Mouse (Mus musculus) CH12.LX (cell line): ENCODE data around the gene Tgfbi. TPM values are rescaled to one million over a fixed set of nuclear protein-coding genes. Genes with fewer than 3 reads are reported as not detected.

Source experiments
- DNase-seq: peaks from one replicate; pipeline ENCODE4 v3.0.0-alpha.2; 2013; ENCODE audit errors: extremely low read depth
- H3K27ac ChIP-seq: 2 replicates; pipeline ENCODE4 v1.5.1; 2012; ENCODE audit warnings: low read depth, mild to moderate bottlenecking, control low read depth, moderate library complexity; ENCODE audit not compliant: insufficient read depth
- H3K27me3 ChIP-seq: replicated peaks from 2 replicates; pipeline ENCODE3; 2012; ENCODE audit warnings: inconsistent platforms
- H3K36me3 ChIP-seq, 2 experiments: replicated peaks in 1 of 2; 2 replicates each; pipeline versions ENCODE3 to v1.6.1; 2012; ENCODE audit warnings: inconsistent platforms in 1 of 2, low read length in 1 of 2, mild to moderate bottlenecking in 1 of 2, mixed read lengths in 1 of 2, moderate library complexity in 1 of 2; ENCODE audit not compliant: control insufficient read depth in 1 of 2, insufficient read depth in 1 of 2
- H3K4me1 ChIP-seq, 2 experiments: 2 replicates each; pipeline ENCODE4 v1.6.1; 2012; ENCODE audit warnings: inconsistent platforms in 1 of 2, moderate library complexity in 1 of 2; ENCODE audit not compliant: insufficient read depth in 2 of 2, control insufficient read depth in 1 of 2
- H3K4me2 ChIP-seq: 2 replicates; pipeline ENCODE4 v1.6.1; 2012; ENCODE audit warnings: low read depth, mild to moderate bottlenecking, control low read depth; ENCODE audit not compliant: poor library complexity, insufficient read depth, severe bottlenecking
- H3K4me3 ChIP-seq, 3 experiments: fragments of 150-350 bp in 1 of 3; sonication (generic) in 1 of 3; replicated peaks in 1 of 3; 2 replicates each; pipeline versions ENCODE3 to v1.5.1; 2011 to 2012; ENCODE audit warnings: low read depth in 2 of 3, low read length in 2 of 3, mild to moderate bottlenecking in 2 of 3, moderate library complexity in 2 of 3, control low read depth in 1 of 3, improper control_type of control experiment in 1 of 3, inconsistent platforms in 1 of 3, mixed read lengths in 1 of 3; ENCODE audit not compliant: poor library complexity in 1 of 3
- H3K79me2 ChIP-seq: replicated peaks from 2 replicates; pipeline ENCODE4 v1.6.1; 2012; ENCODE audit warnings: mild to moderate bottlenecking, moderate library complexity; ENCODE audit not compliant: control insufficient read depth, poor library complexity, insufficient read depth, severe bottlenecking; ENCODE audit errors: extremely low read depth
- H3K9ac ChIP-seq: 2 replicates; pipeline ENCODE4 v1.6.1; 2012; ENCODE audit warnings: low read depth, mild to moderate bottlenecking, control low read depth, moderate library complexity; ENCODE audit not compliant: insufficient read depth
- H3K9me3 ChIP-seq: replicated peaks from 2 replicates; pipeline ENCODE3; 2012; ENCODE audit warnings: low read length, inconsistent platforms, mixed read lengths
- BHLHE40 ChIP-seq: IDR thresholded peaks from 2 replicates; pipeline ENCODE4 v1.6.1; 2011; ENCODE audit warnings: mild to moderate bottlenecking, low read depth, low read length, improper control_type of control experiment
- CHD1 ChIP-seq: IDR thresholded peaks from 2 replicates; pipeline ENCODE4 v1.6.1; 2012; ENCODE audit warnings: low read depth, low read length, improper control_type of control experiment, inconsistent platforms
- CHD2 ChIP-seq: IDR thresholded peaks from 2 replicates; pipeline ENCODE4 v1.6.1; 2011; ENCODE audit warnings: low read length, improper control_type of control experiment
- CTCF ChIP-seq, 2 experiments: IDR thresholded peaks in 1 of 2; conservative IDR thresholded peaks in 1 of 2; 2 replicates each; pipeline ENCODE4 v1.5.1; 2011 to 2012; ENCODE audit warnings: low read depth in 2 of 2, low read length in 2 of 2, improper control_type of control experiment in 1 of 2, inconsistent platforms in 1 of 2, mild to moderate bottlenecking in 1 of 2, moderate library complexity in 1 of 2
- E2F4 ChIP-seq: IDR thresholded peaks from 2 replicates; pipeline ENCODE4 v1.6.1; 2011; ENCODE audit warnings: low read depth, low read length, improper control_type of control experiment; ENCODE audit not compliant: insufficient replicate concordance
- ELF1 ChIP-seq: IDR thresholded peaks from 2 replicates; pipeline ENCODE4 v1.6.1; 2014; ENCODE audit warnings: low read depth, mild to moderate bottlenecking, inconsistent platforms, low read length, improper control_type of control experiment
- EP300 ChIP-seq: IDR thresholded peaks from 2 replicates; pipeline ENCODE4 v1.6.1; 2011; ENCODE audit warnings: low read length, improper control_type of control experiment
- ETS1 ChIP-seq: conservative IDR thresholded peaks from 2 replicates; pipeline ENCODE4 v1.6.1; 2012; ENCODE audit warnings: low read depth, mild to moderate bottlenecking, inconsistent platforms, low read length, improper control_type of control experiment, moderate library complexity
- GABPA ChIP-seq: IDR thresholded peaks from 2 replicates; pipeline ENCODE4 v1.6.1; 2012; ENCODE audit warnings: low read depth, low read length, improper control_type of control experiment, inconsistent platforms; ENCODE audit not compliant: insufficient replicate concordance
- HCFC1 ChIP-seq: IDR thresholded peaks from 2 replicates; pipeline ENCODE4 v1.6.1; 2012; ENCODE audit warnings: low read depth, mild to moderate bottlenecking, inconsistent platforms, low read length, improper control_type of control experiment
- IRF4 ChIP-seq: IDR thresholded peaks from 2 replicates; pipeline ENCODE4 v1.6.1; 2014; ENCODE audit warnings: low read depth, mild to moderate bottlenecking, inconsistent platforms, low read length, improper control_type of control experiment
- JUND ChIP-seq: conservative IDR thresholded peaks from 2 replicates; pipeline ENCODE4 v1.6.1; 2011; ENCODE audit warnings: low read depth, low read length, improper control_type of control experiment
- KAT2A ChIP-seq: IDR thresholded peaks from 2 replicates; pipeline ENCODE4 v1.6.1; 2012; ENCODE audit warnings: low read length, improper control_type of control experiment, inconsistent platforms; ENCODE audit not compliant: insufficient replicate concordance
- MAZ ChIP-seq: IDR thresholded peaks from 2 replicates; pipeline ENCODE4 v1.6.1; 2012; ENCODE audit warnings: low read depth, mild to moderate bottlenecking, inconsistent platforms, low read length, improper control_type of control experiment, moderate library complexity
- MXI1 ChIP-seq: IDR thresholded peaks from 2 replicates; pipeline ENCODE4 v1.6.1; 2011; ENCODE audit warnings: mild to moderate bottlenecking, low read depth, low read length, improper control_type of control experiment
- MYC ChIP-seq: IDR thresholded peaks from 2 replicates; pipeline ENCODE4 v1.6.1; 2011; ENCODE audit warnings: low read depth, mild to moderate bottlenecking, improper control_type of control experiment, low read length
- NRF1 ChIP-seq: IDR thresholded peaks from 2 replicates; pipeline ENCODE4 v1.6.1; 2014; ENCODE audit warnings: low read depth, mild to moderate bottlenecking, inconsistent platforms, low read length, improper control_type of control experiment, moderate library complexity
- PAX5 ChIP-seq: IDR thresholded peaks from 2 replicates; pipeline ENCODE4 v1.6.1; 2012; ENCODE audit warnings: low read length, inconsistent platforms, mixed read lengths
- POLR2A ChIP-seq: IDR thresholded peaks from 2 replicates; pipeline ENCODE4 v1.6.1; 2011; ENCODE audit warnings: low read depth, mild to moderate bottlenecking, improper control_type of control experiment, low read length
- POLR2AphosphoS2 ChIP-seq: IDR thresholded peaks from 2 replicates; pipeline ENCODE4 v1.6.1; 2011; ENCODE audit warnings: low read depth, low read length, improper control_type of control experiment
- RAD21 ChIP-seq: IDR thresholded peaks from 2 replicates; pipeline ENCODE4 v1.6.1; 2011; ENCODE audit warnings: low read depth, mild to moderate bottlenecking, low read length, improper control_type of control experiment, moderate library complexity
- RCOR1 ChIP-seq: conservative IDR thresholded peaks from 2 replicates; pipeline ENCODE4 v1.6.1; 2012; ENCODE audit warnings: low read depth, mild to moderate bottlenecking, inconsistent platforms, low read length, improper control_type of control experiment
- SIN3A ChIP-seq: IDR thresholded peaks from 2 replicates; pipeline ENCODE4 v1.6.1; 2012; ENCODE audit warnings: low read length, improper control_type of control experiment, inconsistent platforms
- SMC3 ChIP-seq: IDR thresholded peaks from 2 replicates; pipeline ENCODE4 v1.6.1; 2011; ENCODE audit warnings: low read depth, low read length, improper control_type of control experiment
- TBP ChIP-seq: conservative IDR thresholded peaks from 2 replicates; pipeline ENCODE4 v1.6.1; 2011; ENCODE audit warnings: low read depth, low read length, improper control_type of control experiment
- UBTF ChIP-seq: IDR thresholded peaks from 2 replicates; pipeline ENCODE4 v1.6.1; 2012; ENCODE audit warnings: low read depth, mild to moderate bottlenecking, inconsistent platforms, low read length, improper control_type of control experiment, moderate library complexity
- USF2 ChIP-seq: conservative IDR thresholded peaks from 2 replicates; pipeline ENCODE4 v1.6.1; 2011; ENCODE audit warnings: low read depth, low read length, improper control_type of control experiment
- ZMIZ1 ChIP-seq: IDR thresholded peaks from 2 replicates; pipeline ENCODE4 v1.6.1; 2012; ENCODE audit warnings: low read depth, mild to moderate bottlenecking, inconsistent platforms, low read length, improper control_type of control experiment
- ZNF384 ChIP-seq: IDR thresholded peaks from 2 replicates; pipeline ENCODE4 v1.6.1; 2012; ENCODE audit warnings: low read depth, low read length, improper control_type of control experiment, inconsistent platforms
- dilution Hi-C: fragments of 300-500 bp; cut with MboI; formaldehyde crosslinking; loops from 2 replicates; pipeline ENCODE4 v1.14.3; 2020; ENCODE audit warnings: low sequenced_read_pairs; ENCODE audit not compliant: extremely low pct_unique_long_range_greater_than_20kb, extremely low pct_ligation_motif_present
- in situ Hi-C: fragments of 300-500 bp; cut with MboI; formaldehyde crosslinking; loops from 3 replicates; pipeline ENCODE4 v1.14.3; 2019; ENCODE audit warnings: low sequenced_read_pairs, low pct_ligation_motif_present, low pct_unique_long_range_greater_than_20kb, mixed read lengths
- polyA plus RNA-seq: library from polyadenylated mRNA; unstranded; fragments of >175 nt; gene quantifications from 2 replicates; pipeline ENCODE4 v1.2.1, GENCODE M21; 2012; ENCODE audit warnings: low read depth; ENCODE audit not compliant: insufficient read length
- total RNA-seq, 2 experiments: library from RNA; depleted of rRNA; stranded (reverse); fragments of 300-350 nt in 1 of 2; fragments of >200 nt in 1 of 2; gene quantifications; 2 replicates each; pipeline ENCODE4 v1.2.3; 2012 to 2014

The Tgfbi gene
- total and polyA plus RNA-seq, 3 experiments: not detected

DNA sequence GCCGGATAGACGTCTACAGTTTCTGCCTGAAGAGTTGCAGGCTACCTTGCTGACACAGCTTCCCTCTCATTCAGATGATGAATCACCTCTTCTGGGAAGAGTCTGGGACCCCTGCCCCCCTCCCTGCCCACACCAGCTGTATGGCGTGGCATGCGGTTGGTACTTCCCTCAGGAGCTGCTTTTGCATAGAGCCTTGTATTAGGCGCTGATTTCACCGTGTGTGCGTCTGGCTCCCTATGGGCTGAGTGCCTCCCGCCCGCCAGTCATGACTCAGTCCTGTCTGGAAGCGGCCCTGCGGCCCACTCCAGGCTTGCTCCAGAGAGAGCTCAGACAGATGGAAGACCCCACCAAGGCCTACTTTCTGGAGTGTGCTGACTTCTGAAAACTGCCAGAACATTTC lies 8.1 kb upstream of the Tgfbi start:
- TF ChIP-seq POLR2A (no peak), UBTF (no peak), E2F4 (no peak), ETS1 (no peak), TBP (no peak), ZMIZ1 (no peak), RAD21 (no peak), JUND (no peak), MYC (no peak), IRF4 (no peak), MAZ (no peak), CTCF (conservative IDR thresholded peaks at IDR 0.05 in 1 of 2, IDR thresholded peaks at IDR 0.05 in 1 of 2; ENCODE audit: low read depth in 2 of 2, low read length in 2 of 2) (no peak), SIN3A (no peak), CHD2 (no peak), KAT2A (no peak), USF2 (no peak), PAX5 (no peak), HCFC1 (no peak), GABPA (no peak), RCOR1 (no peak)
- TF ChIP-seq, all 38 proteins: peak for 0
- H3K4me2 ChIP-seq: no peak overlapping the region

GRCm38 (mm10) chr13:56605503-56605902 lies 3.8 kb upstream of the Tgfbi start:
- TF ChIP-seq SMC3: no peak
- TF ChIP-seq ZNF384: no peak
- TF ChIP-seq CTCF (conservative IDR thresholded peaks at IDR 0.05 in 1 of 2, IDR thresholded peaks at IDR 0.05 in 1 of 2; ENCODE audit: low read depth in 2 of 2, low read length in 2 of 2): no peak
- TF ChIP-seq RAD21: no peak
- TF ChIP-seq POLR2A: no peak
- no peak for TF ChIP-seq GABPA
- TF ChIP-seq UBTF: no peak
- no peak for TF ChIP-seq JUND
- TF ChIP-seq IRF4: no peak
- no peak for TF ChIP-seq ZMIZ1
- TF ChIP-seq EP300: no peak
- TF ChIP-seq NRF1: no peak
- TF ChIP-seq CHD1: no peak
- TF ChIP-seq E2F4: no peak
- TF ChIP-seq POLR2AphosphoS2: no peak
- TF ChIP-seq MXI1: no peak
- TF ChIP-seq ELF1: no peak
- no peak for TF ChIP-seq MYC
- no peak for TF ChIP-seq BHLHE40
- no peak for TF ChIP-seq MAZ
- TF ChIP-seq, all 38 proteins: peak for 0
- in situ Hi-C loops (no loop called here), dilution Hi-C loops (no loop called here)
- no peaks in the 10 kb centered on the region for H3K36me3 ChIP-seq
- no peak overlapping the region for H3K9ac ChIP-seq
- no peak overlapping the region for H3K4me2 ChIP-seq
- H3K27ac ChIP-seq: no peak overlapping the region
- no peak for DNase-seq
- no peaks in the 10 kb centered on the region for H3K79me2 ChIP-seq
- no peak overlapping the region for H3K4me3 ChIP-seq
- peaks cover 95% of the 10 kb centered on the region for H3K27me3 ChIP-seq
- no peaks in the 10 kb centered on the region; a peak in 1 of 4 replicates for H3K4me1 ChIP-seq
- H3K9me3 ChIP-seq: no peaks in the 10 kb centered on the region

More for the DNA sequence above, 8.1 kb upstream of the Tgfbi start:
- no peaks in the 10 kb centered on the region for H3K9me3 ChIP-seq
- peaks cover 93% of the 10 kb centered on the region for H3K27me3 ChIP-seq
- H3K27ac ChIP-seq: no peak overlapping the region
- H3K4me3 ChIP-seq: no peak overlapping the region
- H3K4me1 ChIP-seq: no peaks in the 10 kb centered on the region; a peak in 1 of 4 replicates
- in situ Hi-C loops (no loop called here), dilution Hi-C loops (no loop called here)
- H3K79me2 ChIP-seq: no peaks in the 10 kb centered on the region
- no peak overlapping the region for H3K9ac ChIP-seq
- no peak for DNase-seq
- H3K36me3 ChIP-seq: no peaks in the 10 kb centered on the region
